Mouse (Mus musculus) embryonic facial prominence, embryonic 12.5 days (tissue): ENCODE results near the gene Nbas. TPM values are rescaled to one million over a fixed set of nuclear protein-coding genes. Genes with fewer than 3 reads are reported as not detected.

Source experiments
- ATAC-seq: fragments of 200-750 bp; cut with Nextera tagmentation; 2 replicates; pipeline ENCODE4 v1.8.0; 2017; ENCODE audit not compliant: insufficient number of reproducible peaks, insufficient read depth, low FRiP score, low TSS enrichment
- H3K27ac ChIP-seq: fragments of 300-500 bp; sonication (generic); 2 replicates; pipeline ENCODE4 v1.5.1; 2016; ENCODE audit warnings: mild to moderate bottlenecking
- H3K27me3 ChIP-seq: fragments of 300-500 bp; sonication (generic); 2 replicates; pipeline ENCODE4 v1.6.1; 2016; ENCODE audit warnings: mild to moderate bottlenecking, moderate library complexity
- H3K36me3 ChIP-seq: fragments of 300-500 bp; sonication (generic); 2 replicates; pipeline ENCODE4 v1.6.1; 2016; ENCODE audit warnings: mild to moderate bottlenecking
- H3K4me1 ChIP-seq: fragments of 300-500 bp; sonication (generic); 2 replicates; pipeline ENCODE4 v1.6.1; 2016
- H3K4me2 ChIP-seq: fragments of 300-500 bp; sonication (generic); replicated peaks from 2 replicates; pipeline ENCODE4 v1.6.1; 2016; ENCODE audit warnings: mild to moderate bottlenecking, moderate library complexity
- H3K4me3 ChIP-seq: fragments of 300-500 bp; sonication (generic); 2 replicates; pipeline ENCODE4 v1.5.1; 2016; ENCODE audit warnings: mild to moderate bottlenecking
- H3K9ac ChIP-seq: fragments of 300-500 bp; sonication (generic); 2 replicates; pipeline ENCODE4 v1.6.1; 2016; ENCODE audit warnings: mild to moderate bottlenecking, moderate library complexity
- H3K9me3 ChIP-seq: fragments of 300-500 bp; sonication (generic); 2 replicates; pipeline ENCODE4 v1.6.1; 2016; ENCODE audit warnings: mild to moderate bottlenecking, moderate library complexity
- WGBS: fragments of 180-500 bp; shearing (Covaris S2); methylation state at CpG from one replicate; pipeline ENCODE4 v1.1.7; 2016; 5-methylcytosine and 5-hydroxymethylcytosine counted together
- polyA plus RNA-seq: library from polyadenylated mRNA; unstranded; fragments of >200 nt; fragmentation: Nextera tagmentation; extraction: Ambion mirVana; gene quantifications from 2 replicates; pipeline ENCODE4 v1.2.1, GENCODE M21; 2016

The Nbas gene
- polyA plus RNA-seq, 1 experiment from 2014 or later: 16.3 TPM

GRCm38 (mm10) chr12:13479163-13479562 lies 210.2 kb downstream of the Nbas start:
- Histone ChIP-seq H3K4me2 (no peak overlapping the region), H3K36me3 (no peaks in the 10 kb centered on the region; the same call in 1 of the 2 replicates), H3K27ac (no peak overlapping the region), H3K27me3 (no peaks in the 10 kb centered on the region), H3K9me3 (no peaks in the 10 kb centered on the region), H3K9ac (no peak overlapping the region), H3K4me1 (no peaks in the 10 kb centered on the region), H3K4me3 (no peak overlapping the region)
- WGBS: 73% methylated on average over 7 of the region's 7 CpGs
- no peak for ATAC-seq

GRCm38 (mm10) chr12:13486278-13486677 lies 217.3 kb downstream of the Nbas start:
- ATAC-seq: no peak
- Histone ChIP-seq H3K36me3 (no peaks in the 10 kb centered on the region), H3K4me1 (no peaks in the 10 kb centered on the region), H3K27ac (no peak overlapping the region), H3K27me3 (no peaks in the 10 kb centered on the region), H3K4me3 (no peak overlapping the region), H3K9ac (no peak overlapping the region), H3K9me3 (no peaks in the 10 kb centered on the region), H3K4me2 (no peak overlapping the region)
- 62% methylated on average over 3 of the region's 3 CpGs for WGBS

DNA sequence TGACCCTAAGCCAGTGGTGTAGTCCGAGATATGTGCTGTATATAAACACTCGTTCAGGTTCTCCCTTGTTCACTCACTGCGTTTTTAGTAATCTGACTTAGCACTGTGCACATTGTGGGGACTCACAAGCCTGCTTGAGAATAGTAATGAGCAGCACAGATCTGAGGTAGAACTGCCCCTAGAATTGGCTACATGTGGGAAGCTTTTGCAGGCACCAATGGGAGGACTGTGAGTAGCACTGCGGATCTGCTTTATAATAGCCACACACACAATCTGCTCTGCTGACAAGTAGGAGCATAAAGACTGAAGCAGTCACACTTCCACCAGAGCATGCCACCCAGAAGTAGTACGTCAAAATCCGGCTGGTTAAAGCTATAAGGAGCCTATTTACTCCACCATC lies 228.3 kb downstream of the Nbas start:
- H3K27me3 ChIP-seq: no peaks in the 10 kb centered on the region
- H3K4me1 ChIP-seq: no peaks in the 10 kb centered on the region
- H3K4me2 ChIP-seq: no peak overlapping the region
- no peaks in the 10 kb centered on the region for H3K9me3 ChIP-seq
- no peaks in the 10 kb centered on the region for H3K36me3 ChIP-seq
- no peak overlapping the region for H3K27ac ChIP-seq
- no peak overlapping the region for H3K9ac ChIP-seq
- ATAC-seq: no peak
- 90% methylated on average over 6 of the region's 6 CpGs for WGBS
- no peak overlapping the region for H3K4me3 ChIP-seq

DNA sequence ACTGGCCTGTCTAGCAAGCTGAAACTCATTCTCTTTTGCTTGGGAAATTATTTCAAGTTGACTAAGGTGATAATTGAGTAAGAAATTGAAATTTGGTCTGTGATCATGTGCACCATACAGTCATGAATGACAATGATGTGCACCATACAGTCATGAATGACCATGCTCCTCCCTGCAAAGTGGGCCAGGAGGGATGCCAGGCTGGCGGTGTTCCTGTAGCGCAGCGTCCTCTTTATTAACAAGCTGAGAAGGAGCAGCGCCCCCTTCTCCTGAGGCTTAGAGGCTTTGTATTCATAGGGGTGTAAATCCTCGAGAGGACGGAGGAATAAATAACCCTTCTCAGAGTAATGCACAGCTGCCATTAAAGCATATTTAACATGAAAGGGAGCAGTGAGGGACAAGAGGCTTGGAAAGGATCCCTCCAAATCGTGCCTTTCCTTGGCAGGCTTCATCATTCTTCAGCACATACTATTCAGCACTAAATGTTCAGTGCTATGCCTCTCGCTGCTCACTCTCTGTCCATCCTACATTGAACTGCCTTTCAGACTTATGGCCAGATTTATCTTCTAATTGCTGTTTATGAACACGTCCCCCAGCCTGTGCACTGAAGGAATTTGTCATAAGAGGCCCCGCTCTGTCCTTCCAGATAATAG lies 230.4 kb downstream of the Nbas start:
- 86% methylated on average over 10 of the region's 10 CpGs for WGBS
- no peak for ATAC-seq
- H3K9me3 ChIP-seq: no peaks in the 10 kb centered on the region
- no peak overlapping the region for H3K4me3 ChIP-seq
- H3K4me2 ChIP-seq: no peak overlapping the region
- no peaks in the 10 kb centered on the region for H3K36me3 ChIP-seq
- no peak overlapping the region for H3K9ac ChIP-seq
- no peak overlapping the region for H3K27ac ChIP-seq
- H3K4me1 ChIP-seq: no peaks in the 10 kb centered on the region
- H3K27me3 ChIP-seq: no peaks in the 10 kb centered on the region

DNA sequence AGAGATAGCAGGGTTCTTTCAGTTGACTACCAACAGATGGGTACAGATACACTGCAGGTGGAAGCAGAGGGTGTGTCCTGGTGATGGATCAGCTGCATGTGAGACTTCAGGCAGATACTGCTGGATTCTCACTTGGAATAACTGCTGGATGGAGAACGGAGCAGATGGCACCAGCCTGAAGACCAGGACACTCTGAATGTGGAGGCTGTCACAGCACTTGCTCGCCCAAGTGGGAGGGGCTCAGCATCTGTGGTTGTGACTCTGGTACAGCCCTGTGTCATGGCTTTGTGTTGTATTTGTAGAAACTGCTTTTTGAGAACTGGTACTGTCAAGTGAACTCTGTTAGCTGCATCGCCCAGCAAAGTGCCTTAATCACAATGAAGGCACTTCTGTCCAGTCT lies 231.3 kb downstream of the Nbas start:
- 93% methylated on average over 3 of the region's 3 CpGs for WGBS
- Histone ChIP-seq H3K4me3 (no peak overlapping the region), H3K36me3 (no peaks in the 10 kb centered on the region), H3K27me3 (no peaks in the 10 kb centered on the region), H3K9me3 (no peaks in the 10 kb centered on the region), H3K9ac (no peak overlapping the region), H3K4me1 (no peaks in the 10 kb centered on the region), H3K27ac (no peak overlapping the region), H3K4me2 (no peak overlapping the region)
- ATAC-seq: no peak

DNA sequence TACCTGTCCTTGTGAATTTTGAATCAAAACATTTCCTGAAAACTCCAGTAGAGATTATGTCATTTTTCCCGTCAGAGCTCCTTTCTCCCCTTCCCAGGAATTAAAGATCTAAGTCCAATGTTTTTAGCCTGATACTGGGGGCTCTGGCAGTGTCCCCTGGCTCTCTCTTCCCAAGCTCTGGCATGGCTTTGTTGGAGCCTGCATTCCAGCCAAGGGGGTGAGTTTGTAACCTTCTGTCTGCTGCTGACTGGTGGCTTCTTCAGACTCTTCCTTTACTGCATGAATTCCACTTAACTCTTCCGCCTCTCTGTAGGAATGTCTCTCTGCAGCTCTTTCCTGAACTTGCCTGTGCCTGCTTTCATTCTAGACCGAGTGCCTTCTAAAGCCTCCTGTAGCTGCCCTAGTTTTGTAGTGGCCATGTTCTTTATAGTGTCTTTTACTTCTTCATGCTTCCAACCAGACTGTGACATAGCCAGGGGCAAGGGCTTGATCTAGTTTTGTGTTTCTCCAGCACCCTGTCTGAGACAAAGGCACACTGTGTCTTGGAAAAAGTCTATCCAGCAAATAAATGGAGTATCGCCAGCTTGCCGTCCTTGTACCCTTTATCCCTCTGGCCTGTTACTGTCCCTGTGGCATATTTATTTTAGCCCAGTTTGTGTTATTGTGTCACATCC lies 236.0 kb downstream of the Nbas start:
- 48% methylated on average over 5 of the region's 5 CpGs for WGBS
- Histone ChIP-seq H3K27me3 (no peaks in the 10 kb centered on the region), H3K4me1 (no peaks in the 10 kb centered on the region), H3K27ac (no peak overlapping the region), H3K36me3 (no peaks in the 10 kb centered on the region), H3K9me3 (no peaks in the 10 kb centered on the region), H3K4me3 (no peak overlapping the region), H3K9ac (no peak overlapping the region), H3K4me2 (no peak overlapping the region)
- ATAC-seq: no peak

DNA sequence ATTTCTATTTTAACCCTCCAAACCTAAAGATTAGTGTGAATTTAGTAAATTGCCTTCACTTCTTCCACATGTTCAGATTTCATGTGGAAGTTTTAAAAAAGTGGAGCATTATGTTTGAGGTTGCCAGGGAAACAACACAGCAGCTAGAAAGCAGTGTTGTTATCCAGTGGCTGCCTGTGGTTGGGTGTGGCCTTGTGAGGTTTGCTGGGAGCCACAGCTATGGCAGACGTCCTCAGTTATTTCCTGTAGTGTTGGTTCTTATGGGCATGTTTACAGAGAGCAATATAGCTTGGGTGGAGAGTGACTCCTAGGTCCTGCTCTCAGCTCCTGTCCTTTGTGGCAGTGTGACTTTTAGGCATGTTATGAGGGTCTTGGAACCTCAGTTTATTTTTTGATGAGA lies 249.1 kb downstream of the Nbas start:
- Histone ChIP-seq H3K9me3 (no peaks in the 10 kb centered on the region), H3K4me3 (no peak overlapping the region), H3K4me1 (no peaks in the 10 kb centered on the region), H3K4me2 (no peak overlapping the region), H3K27ac (no peak overlapping the region), H3K36me3 (peaks cover 12% of the 10 kb centered on the region; the same call in 1 of the 2 replicates), H3K27me3 (no peaks in the 10 kb centered on the region), H3K9ac (no peak overlapping the region)
- no peak for ATAC-seq
- 33% methylated on average over 1 of the region's 1 CpGs for WGBS

DNA sequence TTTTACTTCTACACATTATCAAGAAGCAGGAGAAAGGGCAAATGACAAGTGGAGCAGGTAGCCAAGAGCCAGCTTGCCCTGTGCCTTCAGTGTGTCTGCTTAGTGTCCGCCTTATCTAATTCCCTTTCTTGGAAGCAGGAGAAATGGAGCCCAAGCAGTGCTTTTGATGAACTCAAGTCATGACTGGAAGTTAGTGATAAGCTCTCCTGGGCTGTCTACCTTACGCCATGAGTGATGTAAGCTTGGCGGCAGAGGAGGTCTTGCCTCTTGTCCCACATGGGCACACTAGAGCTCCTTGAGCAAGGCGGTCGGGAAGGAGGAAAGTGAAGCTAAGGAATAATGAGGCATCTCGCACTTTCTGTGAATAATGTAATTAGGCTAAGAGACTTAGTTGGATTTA lies 250.5 kb downstream of the Nbas start:
- Histone ChIP-seq H3K9me3 (no peaks in the 10 kb centered on the region), H3K27me3 (no peaks in the 10 kb centered on the region), H3K4me1 (no peaks in the 10 kb centered on the region), H3K4me2 (no peak overlapping the region), H3K4me3 (no peak overlapping the region), H3K9ac (no peak overlapping the region), H3K27ac (no peak overlapping the region), H3K36me3 (peaks cover 12% of the 10 kb centered on the region; the same call in 1 of the 2 replicates)
- WGBS: 89% methylated on average over 6 of the region's 6 CpGs
- no peak for ATAC-seq

- Histone ChIP-seq H3K27me3 (no peaks in the 10 kb centered on the region), H3K36me3 (peaks cover 12% of the 10 kb centered on the region; the same call in 1 of the 2 replicates), H3K27ac (no peak overlapping the region), H3K4me3 (no peak overlapping the region), H3K9ac (no peak overlapping the region), H3K4me1 (no peaks in the 10 kb centered on the region), H3K9me3 (no peaks in the 10 kb centered on the region), H3K4me2 (no peak overlapping the region)
- WGBS: 82% methylated on average over 1 of the region's 1 CpGs
- no peak for ATAC-seq
Measured at GRCm38 (mm10) chr12:13532731-13533365, 263.9 kb downstream of the Nbas start.

DNA sequence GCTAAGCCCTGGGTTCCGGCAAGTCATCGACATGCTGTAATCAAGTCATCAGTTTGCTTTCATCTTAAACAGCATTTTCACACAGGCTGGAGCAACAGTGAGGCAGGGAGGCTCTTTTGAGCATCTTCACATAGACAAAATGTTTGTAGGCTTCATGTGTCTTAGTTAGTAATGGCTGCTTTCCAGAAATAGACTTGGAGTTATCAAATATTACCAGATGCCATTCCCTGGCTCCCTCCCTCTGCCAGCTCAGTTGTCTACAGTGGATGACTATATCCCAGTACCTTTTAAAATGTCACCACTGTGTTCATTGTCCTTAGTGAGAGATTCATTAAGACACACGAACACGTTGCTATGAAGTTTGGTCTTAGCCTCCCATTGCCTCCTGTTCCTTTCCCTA lies 270.2 kb downstream of the Nbas start:
- H3K27me3 ChIP-seq: no peaks in the 10 kb centered on the region
- no peak for ATAC-seq
- H3K9me3 ChIP-seq: no peaks in the 10 kb centered on the region
- 85% methylated on average over 4 of the region's 4 CpGs for WGBS
- H3K9ac ChIP-seq: no peak overlapping the region
- no peak overlapping the region for H3K4me3 ChIP-seq
- peaks cover 12% of the 10 kb centered on the region; the same call in 1 of the 2 replicates for H3K36me3 ChIP-seq
- H3K27ac ChIP-seq: no peak overlapping the region
- H3K4me1 ChIP-seq: no peaks in the 10 kb centered on the region
- no peak overlapping the region for H3K4me2 ChIP-seq

DNA sequence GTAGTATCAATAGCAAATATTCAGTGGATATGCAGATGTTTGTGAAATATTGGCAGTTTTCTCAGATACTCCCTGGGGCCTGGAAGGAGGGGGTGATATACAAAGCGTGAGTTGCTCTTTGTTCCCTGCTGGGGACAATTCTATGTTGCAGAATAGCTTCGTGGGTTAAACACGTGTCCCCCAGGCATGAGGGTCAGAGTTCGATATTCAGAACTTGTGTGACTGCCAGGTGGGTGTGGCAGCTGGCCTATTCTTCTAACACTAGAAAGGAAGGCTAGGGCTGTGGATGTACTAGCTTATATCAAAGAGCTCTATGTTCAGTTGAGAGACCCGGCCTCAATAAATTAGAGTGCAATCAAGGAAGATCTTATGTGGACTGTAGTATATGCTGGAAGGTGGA lies 274.9 kb downstream of the Nbas start:
- H3K4me3 ChIP-seq: no peak overlapping the region
- no peak overlapping the region for H3K4me2 ChIP-seq
- H3K27me3 ChIP-seq: no peaks in the 10 kb centered on the region
- no peaks in the 10 kb centered on the region for H3K4me1 ChIP-seq
- no peaks in the 10 kb centered on the region for H3K36me3 ChIP-seq
- no peak for ATAC-seq
- no peaks in the 10 kb centered on the region for H3K9me3 ChIP-seq
- WGBS: 73% methylated on average over 5 of the region's 5 CpGs
- H3K9ac ChIP-seq: no peak overlapping the region
- H3K27ac ChIP-seq: no peak overlapping the region

DNA sequence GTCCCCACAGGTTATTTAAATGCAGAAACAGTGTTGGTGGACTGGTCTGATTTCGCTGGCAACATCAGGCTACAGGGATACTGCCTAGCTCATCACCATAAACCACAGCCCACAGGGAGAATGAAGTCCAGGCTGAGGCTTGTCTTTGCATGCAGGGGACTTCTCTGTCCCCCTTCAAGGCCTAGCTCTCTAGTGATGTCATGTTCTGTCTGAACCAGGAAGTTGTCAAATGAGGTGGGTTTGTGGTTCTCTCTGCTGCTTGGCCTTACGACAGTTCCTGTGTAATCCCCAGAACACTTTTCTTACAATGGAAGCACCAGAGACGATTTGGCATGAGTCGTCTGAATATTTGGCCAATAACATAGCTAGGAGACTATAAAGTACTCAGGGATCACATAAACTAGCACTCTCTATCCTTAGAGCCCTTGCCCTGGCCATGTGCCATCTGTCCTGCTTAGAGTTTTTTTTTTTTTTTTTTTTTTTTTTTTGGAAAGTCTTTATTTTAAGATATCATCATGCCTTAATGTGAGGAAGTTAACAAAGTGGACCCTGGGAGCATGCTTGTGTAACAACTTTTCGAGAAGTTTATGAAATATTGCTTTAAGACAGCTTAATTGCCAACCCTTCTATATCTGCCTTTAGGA lies 294.8 kb downstream of the Nbas start:
- Histone ChIP-seq H3K4me3 (no peak overlapping the region), H3K4me2 (no peak overlapping the region), H3K36me3 (peaks cover 6% of the 10 kb centered on the region; the same call in 1 of the 2 replicates), H3K9me3 (no peaks in the 10 kb centered on the region), H3K27me3 (no peaks in the 10 kb centered on the region), H3K27ac (no peak overlapping the region), H3K4me1 (no peaks in the 10 kb centered on the region), H3K9ac (no peak overlapping the region)
- no peak for ATAC-seq
- 83% methylated on average over 5 of the region's 5 CpGs for WGBS
